Mouse (Mus musculus) neural tube, embryonic 14.5 days (tissue): ENCODE data around the gene Ccl17. TPM values are rescaled to one million over a fixed set of nuclear protein-coding genes. Genes with fewer than 3 reads are reported as not detected.

Experiments
- ATAC-seq: fragments of 200-750 bp; cut with Nextera tagmentation; 2 replicates; pipeline ENCODE4 v1.8.0; 2017; ENCODE audit warnings: low read depth, mild to moderate bottlenecking, moderate TSS enrichment, moderate library complexity
- H3K27ac ChIP-seq: fragments of 300-500 bp; sonication (generic); 2 replicates; pipeline ENCODE4 v1.5.1; 2014; ENCODE audit warnings: low read depth, mild to moderate bottlenecking, control low read depth, low read length, moderate library complexity, mixed read lengths
- H3K27me3 ChIP-seq: fragments of 300-500 bp; sonication (generic); 2 replicates; pipeline ENCODE4 v1.6.1; 2014; ENCODE audit warnings: low read length; ENCODE audit not compliant: control insufficient read depth, insufficient read depth
- H3K36me3 ChIP-seq: fragments of 300-500 bp; sonication (generic); 2 replicates; pipeline ENCODE4 v1.6.1; 2014; ENCODE audit warnings: low read length, mixed read lengths; ENCODE audit not compliant: control insufficient read depth, insufficient read depth
- H3K4me1 ChIP-seq: fragments of 300-500 bp; sonication (generic); 2 replicates; pipeline ENCODE4 v1.6.1; 2014; ENCODE audit warnings: low read length; ENCODE audit not compliant: control insufficient read depth, insufficient read depth
- H3K4me2 ChIP-seq: fragments of 300-500 bp; sonication (generic); 2 replicates; pipeline ENCODE4 v1.6.1; 2014; ENCODE audit warnings: mild to moderate bottlenecking, low read depth, low read length, control low read depth
- H3K4me3 ChIP-seq: fragments of 300-500 bp; sonication (generic); 2 replicates; pipeline ENCODE4 v1.5.1; 2014; ENCODE audit warnings: low read depth, low read length, control low read depth, mixed read lengths
- H3K9ac ChIP-seq: fragments of 300-500 bp; sonication (generic); replicated peaks from 2 replicates; pipeline ENCODE4 v1.6.1; 2014; ENCODE audit warnings: low read depth, mild to moderate bottlenecking, control low read depth, low read length, mixed read lengths
- H3K9me3 ChIP-seq: fragments of 300-500 bp; sonication (generic); 2 replicates; pipeline ENCODE4 v1.6.1; 2016; ENCODE audit warnings: low read length; ENCODE audit not compliant: control insufficient read depth
- WGBS: fragments of 180-500 bp; shearing (Covaris S2); extraction: QIAGEN DNeasy Blood & Tissue Kit; methylation state at CpG from one replicate; pipeline ENCODE4 v1.1.7; 2014; 5-methylcytosine and 5-hydroxymethylcytosine counted together
- polyA plus RNA-seq: library from polyadenylated mRNA; unstranded; fragments of >200 nt; fragmentation: Nextera tagmentation; extraction: Ambion mirVana; gene quantifications from 2 replicates; pipeline ENCODE4 v1.2.1, GENCODE M21; 2014

The Ccl17 gene
- polyA plus RNA-seq, 1 experiment from 2014 or later: 1.4 TPM

GRCm38 (mm10) chr8:94803551-94803950 is 6.7 kb upstream of the Ccl17 start:
- Histone ChIP-seq H3K27me3 (no peaks in the 10 kb centered on the region), H3K27ac (no peak overlapping the region), H3K9ac (no peak overlapping the region), H3K4me1 (no peaks in the 10 kb centered on the region), H3K36me3 (no peaks in the 10 kb centered on the region), H3K4me2 (no peak overlapping the region), H3K9me3 (no peaks in the 10 kb centered on the region), H3K4me3 (no peak overlapping the region)
- 80% methylated on average over 6 of the region's 6 CpGs for WGBS
- ATAC-seq: no peak

- no peak overlapping the region for H3K4me3 ChIP-seq
- ATAC-seq: no peak
- 76% methylated on average over 10 of the region's 10 CpGs for WGBS
- H3K27me3 ChIP-seq: no peaks in the 10 kb centered on the region
- H3K36me3 ChIP-seq: no peaks in the 10 kb centered on the region
- no peak overlapping the region for H3K4me2 ChIP-seq
- no peaks in the 10 kb centered on the region for H3K9me3 ChIP-seq
- H3K4me1 ChIP-seq: no peaks in the 10 kb centered on the region
- no peak overlapping the region for H3K27ac ChIP-seq
- no peak overlapping the region for H3K9ac ChIP-seq
These were observed 5.5 kb upstream of the Ccl17 start for GRCm38 (mm10) chr8:94804546-94805340.

GRCm38 (mm10) chr8:94805811-94806210 is 4.4 kb upstream of the Ccl17 start:
- 57% methylated on average over 4 of the region's 4 CpGs for WGBS
- H3K4me2 ChIP-seq: no peak overlapping the region
- no peak for ATAC-seq
- no peaks in the 10 kb centered on the region for H3K9me3 ChIP-seq
- H3K4me3 ChIP-seq: no peak overlapping the region
- H3K4me1 ChIP-seq: no peaks in the 10 kb centered on the region
- no peak overlapping the region for H3K9ac ChIP-seq
- no peaks in the 10 kb centered on the region for H3K27me3 ChIP-seq
- no peaks in the 10 kb centered on the region for H3K36me3 ChIP-seq
- H3K27ac ChIP-seq: no peak overlapping the region

GRCm38 (mm10) chr8:94807506-94807905 is 2.7 kb upstream of the Ccl17 start:
- ATAC-seq: peak; percentile 21; the same call in 1 of the 2 replicates
- H3K4me1 ChIP-seq: 0 out of 2 replicates have a peak, but pooled peaks cover 2% of the 10 kb centered on the region
- no peak overlapping the region for H3K9ac ChIP-seq
- H3K4me2 ChIP-seq: no peak overlapping the region
- H3K36me3 ChIP-seq: no peaks in the 10 kb centered on the region
- WGBS: 51% methylated on average over 7 of the region's 7 CpGs
- H3K4me3 ChIP-seq: no peak overlapping the region
- H3K9me3 ChIP-seq: no peaks in the 10 kb centered on the region
- H3K27ac ChIP-seq: no peak overlapping the region
- H3K27me3 ChIP-seq: no peaks in the 10 kb centered on the region

- ATAC-seq: no peak
- H3K36me3 ChIP-seq: no peaks in the 10 kb centered on the region
- WGBS: 84% methylated on average over 6 of the region's 6 CpGs
- H3K9me3 ChIP-seq: no peaks in the 10 kb centered on the region
- H3K4me3 ChIP-seq: no peak overlapping the region
- H3K4me1 ChIP-seq: 0 out of 2 replicates have a peak, but pooled peaks cover 4% of the 10 kb centered on the region
- no peaks in the 10 kb centered on the region for H3K27me3 ChIP-seq
- H3K9ac ChIP-seq: no peak overlapping the region
- no peak overlapping the region for H3K27ac ChIP-seq
- no peak overlapping the region for H3K4me2 ChIP-seq
These were observed 1.9 kb upstream of the Ccl17 start for GRCm38 (mm10) chr8:94808372-94808771.

- Histone ChIP-seq H3K27me3 (no peaks in the 10 kb centered on the region), H3K27ac (no peak overlapping the region), H3K36me3 (no peaks in the 10 kb centered on the region), H3K9ac (no peak overlapping the region), H3K4me1 (0 out of 2 replicates have a peak, but pooled peaks cover 4% of the 10 kb centered on the region), H3K9me3 (no peaks in the 10 kb centered on the region), H3K4me3 (no peak overlapping the region), H3K4me2 (no peak overlapping the region)
- no peak for ATAC-seq
- WGBS: 91% methylated on average over 5 of the region's 5 CpGs
These were observed 602 bp downstream of the Ccl17 start for GRCm38 (mm10) chr8:94810855-94811254.

- Histone ChIP-seq H3K27me3 (no peaks in the 10 kb centered on the region), H3K36me3 (no peaks in the 10 kb centered on the region), H3K4me2 (no peak overlapping the region), H3K4me1 (0 out of 2 replicates have a peak, but pooled peaks cover 4% of the 10 kb centered on the region), H3K9me3 (no peaks in the 10 kb centered on the region), H3K9ac (no peak overlapping the region), H3K27ac (no peak overlapping the region), H3K4me3 (no peak overlapping the region)
- 80% methylated on average over 6 of the region's 6 CpGs for WGBS
- no peak for ATAC-seq
These were observed 1.4 kb downstream of the Ccl17 start for GRCm38 (mm10) chr8:94811654-94812053.

- 0 out of 2 replicates have a peak, but pooled peaks cover 4% of the 10 kb centered on the region for H3K4me1 ChIP-seq
- no peaks in the 10 kb centered on the region for H3K9me3 ChIP-seq
- H3K9ac ChIP-seq: peak overlapping the region; percentile 47
- WGBS: 27% methylated on average over 6 of the region's 6 CpGs
- peak; percentile 67 for ATAC-seq
- no peak overlapping the region for H3K4me3 ChIP-seq
- peak overlapping the region; percentile 33; the same call in 1 of the 2 replicates for H3K4me2 ChIP-seq
- H3K27me3 ChIP-seq: no peaks in the 10 kb centered on the region
- 0 out of 2 replicates have a peak overlapping the region, but pooled peaks have one; percentile 34 for H3K27ac ChIP-seq
- H3K36me3 ChIP-seq: no peaks in the 10 kb centered on the region
These were observed 2.4 kb downstream of the Ccl17 start for GRCm38 (mm10) chr8:94812645-94813098.

- no peaks in the 10 kb centered on the region for H3K9me3 ChIP-seq
- no peak overlapping the region for H3K4me2 ChIP-seq
- WGBS: 0% methylated on average over 1 of the region's 1 CpGs
- H3K27me3 ChIP-seq: no peaks in the 10 kb centered on the region
- H3K9ac ChIP-seq: no peak overlapping the region
- ATAC-seq: no peak
- no peak overlapping the region for H3K27ac ChIP-seq
- H3K36me3 ChIP-seq: no peaks in the 10 kb centered on the region
- 0 out of 2 replicates have a peak, but pooled peaks cover 4% of the 10 kb centered on the region for H3K4me1 ChIP-seq
- no peak overlapping the region for H3K4me3 ChIP-seq
These were observed 4.3 kb downstream of the Ccl17 start for GRCm38 (mm10) chr8:94814556-94814955.
